Mouse (Mus musculus) thymus, adult 2 months (tissue): ENCODE results near the gene Shisa5. TPM values are rescaled to one million over a fixed set of nuclear protein-coding genes. Genes with fewer than 3 reads are reported as not detected.

Experiments
- DNase-seq: peaks from one replicate; pipeline ENCODE4 v3.0.0; 2021
- H3K27ac ChIP-seq: fragments of 200-500 bp; 2 replicates; pipeline ENCODE4 v1.5.1; 2012; ENCODE audit warnings: low read length, control low read depth; ENCODE audit not compliant: control insufficient read depth, insufficient read depth
- H3K27me3 ChIP-seq: fragments of 200-500 bp; 2 replicates; pipeline ENCODE4 v1.6.1; 2012; ENCODE audit warnings: mild to moderate bottlenecking, low read length, moderate library complexity, mixed read lengths; ENCODE audit not compliant: control insufficient read depth, insufficient read depth
- H3K36me3 ChIP-seq: fragments of 200-500 bp; 2 replicates; pipeline ENCODE4 v1.6.1; 2012; ENCODE audit warnings: mild to moderate bottlenecking, low read length, moderate library complexity; ENCODE audit not compliant: control insufficient read depth, insufficient read depth
- H3K4me1 ChIP-seq: fragments of 200-500 bp; replicated peaks from 2 replicates; pipeline ENCODE4 v1.6.1; 2012; ENCODE audit warnings: low read length; ENCODE audit not compliant: control insufficient read depth, insufficient read depth
- H3K4me3 ChIP-seq: fragments of 200-500 bp; 2 replicates; pipeline ENCODE4 v1.5.1; 2012; ENCODE audit warnings: mild to moderate bottlenecking, low read length, control low read depth, moderate library complexity; ENCODE audit not compliant: control insufficient read depth, insufficient read depth
- CTCF ChIP-seq: fragments of 200-500 bp; IDR thresholded peaks from 2 replicates; pipeline ENCODE4 v1.5.1; 2012; ENCODE audit warnings: mild to moderate bottlenecking, control low read depth, low read length, moderate library complexity, borderline replicate concordance; ENCODE audit not compliant: control insufficient read depth, poor library complexity, insufficient read depth; ENCODE audit errors: extremely low read depth
- POLR2A ChIP-seq: fragments of 200-500 bp; IDR thresholded peaks from 2 replicates; pipeline ENCODE4 v1.6.1; 2012; ENCODE audit warnings: mild to moderate bottlenecking, low read length, control low read depth, moderate library complexity; ENCODE audit not compliant: control insufficient read depth, poor library complexity, insufficient read depth; ENCODE audit errors: extremely low read depth
- WGBS: fragments of 180-500 bp; shearing (Covaris S2); methylation state at CpG from one replicate; pipeline ENCODE4 v1.1.7; 2018; 5-methylcytosine and 5-hydroxymethylcytosine counted together
- polyA plus RNA-seq: library from polyadenylated mRNA; depleted of rRNA; stranded (reverse); fragments of >200 nt; gene quantifications from 2 replicates; pipeline ENCODE4 v1.2.3, GENCODE M21; 2012

Shisa5 gene
- polyA plus RNA-seq, 1 experiment = 2,648 TPM

DNA sequence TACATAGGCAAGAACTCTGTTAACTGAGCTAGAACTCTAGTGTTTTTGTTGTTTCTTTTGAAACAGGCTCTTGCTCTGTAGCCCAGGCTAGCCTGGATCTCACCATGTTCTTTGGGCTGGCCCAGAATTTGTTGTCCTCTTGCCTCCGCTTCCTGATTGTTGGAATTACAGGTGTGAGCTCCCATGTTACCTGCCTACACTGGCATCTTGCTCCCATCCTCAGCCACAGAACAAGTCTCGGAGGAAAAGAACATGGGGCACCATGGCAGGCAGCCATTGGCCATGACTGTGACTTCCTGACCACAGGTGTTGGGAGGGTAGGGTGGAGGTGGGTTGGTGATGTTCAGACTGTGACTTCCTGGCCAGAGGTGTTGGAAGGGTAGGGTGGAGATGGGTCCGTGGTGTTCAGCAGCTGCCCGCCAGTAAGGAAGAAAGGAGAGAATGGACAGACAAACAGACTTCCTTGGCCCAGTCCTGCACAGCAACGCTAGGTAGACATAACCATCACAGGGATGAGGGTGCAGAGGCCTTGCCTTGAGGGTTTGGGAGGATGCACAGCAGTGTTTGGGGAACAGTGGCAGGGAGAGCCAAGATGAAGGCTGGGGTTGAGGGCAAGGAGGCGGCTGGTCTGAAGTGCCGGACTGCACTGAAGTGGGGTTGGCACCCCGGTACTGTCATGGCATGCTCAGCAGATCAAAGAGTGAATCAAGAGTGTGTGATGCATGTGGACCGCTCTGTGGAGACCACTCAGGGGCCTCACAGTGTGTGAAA is 14.3 kb downstream of the Shisa5 start:
- DNase-seq = peak; percentile 34
- Histone ChIP-seq H3K27ac (peak overlapping the region; percentile 98), H3K4me1 (peaks cover 69% of the 10 kb centered on the region), H3K4me3 (peak overlapping the region; percentile 46), H3K27me3 (no peaks in the 10 kb centered on the region), H3K36me3 (peaks cover 17% of the 10 kb centered on the region; the same call in 1 of the 2 replicates)
- 61% methylated on average over 9 of the region's 9 CpGs for WGBS
- TF ChIP-seq CTCF (no peak), POLR2A (peak; percentile 22; the same call in 1 of the 2 replicates)

- WGBS = 77% methylated on average over 3 of the region's 3 CpGs
- Histone ChIP-seq H3K4me3 (peak overlapping the region; percentile 46), H3K27me3 (no peaks in the 10 kb centered on the region), H3K4me1 (peaks cover 73% of the 10 kb centered on the region), H3K27ac (peak overlapping the region; percentile 78), H3K36me3 (peaks cover 20% of the 10 kb centered on the region; the same call in 1 of the 2 replicates)
- TF ChIP-seq CTCF (no peak), POLR2A (no peak)
- DNase-seq = no peak
Observed at GRCm38 (mm10) chr9:109053366-109053765, 15.0 kb downstream of the Shisa5 start.

DNA sequence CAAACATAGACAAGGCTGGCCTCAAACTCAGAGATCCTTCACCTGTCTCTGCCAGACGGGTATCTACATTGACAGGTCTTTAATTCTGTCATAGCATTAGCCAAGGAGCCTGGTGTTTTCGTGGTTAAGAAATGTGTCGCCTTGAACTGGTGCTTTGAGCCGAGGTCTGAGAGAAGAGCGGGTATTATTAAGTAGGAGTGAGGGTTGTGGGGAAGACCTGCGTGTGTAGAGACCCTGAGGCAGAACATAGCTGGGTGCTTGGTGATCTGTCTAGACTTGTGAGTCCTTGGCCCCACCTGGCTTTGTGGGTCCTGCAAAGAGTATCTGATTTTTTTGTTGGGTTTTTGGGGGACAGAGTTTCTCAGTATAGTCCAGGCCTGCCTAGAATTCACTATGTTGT is 15.5 kb downstream of the Shisa5 start:
- Histone ChIP-seq H3K27me3 (no peaks in the 10 kb centered on the region), H3K4me3 (peak overlapping the region; percentile 20; the same call in 1 of the 2 replicates), H3K36me3 (peaks cover 20% of the 10 kb centered on the region; the same call in 1 of the 2 replicates), H3K27ac (peak overlapping the region; percentile 63), H3K4me1 (peaks cover 78% of the 10 kb centered on the region)
- no peak for DNase-seq
- TF ChIP-seq POLR2A (no peak), CTCF (no peak)
- WGBS = 35% methylated on average over 6 of the region's 6 CpGs

GRCm38 (mm10) chr9:109054712-109055111 is 16.3 kb downstream of the Shisa5 start:
- Histone ChIP-seq H3K4me1 (peaks cover 84% of the 10 kb centered on the region), H3K27me3 (no peaks in the 10 kb centered on the region), H3K36me3 (peaks cover 20% of the 10 kb centered on the region; the same call in 1 of the 2 replicates), H3K4me3 (peak overlapping the region; percentile 51), H3K27ac (peak overlapping the region; percentile 80)
- TF ChIP-seq CTCF = no peak
- 2% methylated on average over 7 of the region's 7 CpGs for WGBS
- DNase-seq = peak; percentile 60

GRCm38 (mm10) chr9:109055271-109056030 is 17.1 kb downstream of the Shisa5 start:
- Histone ChIP-seq H3K27ac (peak overlapping the region; percentile 80; the same call in 1 of the 2 replicates), H3K27me3 (no peaks in the 10 kb centered on the region), H3K36me3 (peaks cover 20% of the 10 kb centered on the region; the same call in 1 of the 2 replicates), H3K4me3 (peak overlapping the region; percentile 51), H3K4me1 (peaks cover 78% of the 10 kb centered on the region)
- WGBS = 79% methylated on average over 12 of the region's 12 CpGs
- TF ChIP-seq CTCF (no peak), POLR2A (no peak)
- no peak for DNase-seq

DNA sequence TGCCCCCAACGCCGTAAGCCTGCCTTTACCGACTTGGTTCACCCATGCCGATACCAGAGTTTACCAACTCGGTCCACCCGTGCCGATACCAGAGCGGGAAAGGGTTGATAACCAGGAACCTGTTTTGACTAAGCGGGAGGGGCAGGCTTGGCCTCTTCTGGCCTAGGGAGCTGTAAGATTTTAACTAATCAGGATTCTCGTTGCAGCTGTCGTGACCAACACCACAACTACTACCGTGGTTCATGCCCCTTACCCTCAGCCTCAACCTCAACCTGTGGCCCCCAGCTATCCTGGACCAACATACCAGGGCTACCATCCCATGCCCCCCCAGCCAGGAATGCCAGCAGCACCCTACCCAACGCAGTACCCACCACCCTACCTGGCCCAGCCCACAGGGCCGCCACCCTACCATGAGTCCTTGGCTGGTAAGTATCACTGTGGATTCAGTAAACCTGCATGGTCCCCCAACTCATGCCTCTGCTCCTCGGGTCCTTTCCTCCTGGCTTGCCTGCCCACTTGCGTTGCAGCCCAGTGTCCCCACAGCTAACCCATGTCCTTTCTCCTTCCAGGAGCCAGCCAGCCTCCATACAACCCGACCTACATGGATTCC is 17.8 kb downstream of the Shisa5 start:
- Histone ChIP-seq H3K4me3 (no peak overlapping the region), H3K36me3 (peaks cover 20% of the 10 kb centered on the region; the same call in 1 of the 2 replicates), H3K4me1 (peaks cover 72% of the 10 kb centered on the region), H3K27ac (peak overlapping the region; percentile 23; the same call in 1 of the 2 replicates), H3K27me3 (no peaks in the 10 kb centered on the region)
- WGBS = 87% methylated on average over 17 of the region's 17 CpGs
- no peak for TF ChIP-seq POLR2A
- no peak for TF ChIP-seq CTCF
- DNase-seq = no peak
